ENCODE assay signal across 16 mouse cellular contexts in the genomic region with DNA sequence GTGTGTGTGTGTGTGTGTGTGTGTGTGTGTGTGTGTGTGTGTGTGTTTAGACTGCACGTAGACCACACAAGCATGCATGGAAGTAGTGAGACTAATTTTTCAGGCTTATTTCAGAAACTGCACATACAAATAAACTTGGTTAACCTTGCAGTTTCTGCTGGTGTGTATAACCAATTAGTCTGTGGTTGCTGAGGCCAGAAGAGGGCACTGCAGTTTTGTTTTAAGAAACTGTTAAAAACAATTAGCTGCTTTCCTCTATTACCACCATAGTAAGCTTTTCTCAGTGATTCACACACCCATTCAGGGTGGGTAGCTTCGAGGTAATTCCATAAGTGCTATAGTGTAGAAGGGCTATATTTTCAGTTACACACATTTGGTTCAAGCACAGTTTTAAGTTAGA. TPM values are rescaled to one million over a fixed set of nuclear protein-coding genes. Genes with fewer than 3 reads are reported as not detected.
DNase-seq lines count a peak whose midpoint lies in the region; ATAC-seq and TF ChIP-seq lines count a peak whose summit lies in the region.
"Had no signal": no experiment of that assay in that cellular context is flagged by ENCODE, and none has a peak within 500 bp of the region (broad histone marks: within the 10 kb centered on the region; RNA-seq: fewer than 3 reads in every experiment).

No protein-coding gene starts in this region.

- TF ChIP-seq POLR2A in CH12.LX (IDR thresholded peaks at IDR 0.05; ENCODE audit: low read depth, low read length): no peak
- no peak for TF ChIP-seq POLR2A in brain, embryonic 14.5 days (IDR thresholded peaks at IDR 0.05; ENCODE audit: borderline replicate concordance, extremely low read depth, insufficient read depth, insufficient read length, poor library complexity, severe bottlenecking)

- no peaks in the 10 kb centered on the region for H3K9me3 ChIP-seq in hindbrain, embryonic 16.5 days (ENCODE audit: control insufficient read depth, low read length)
- H3K9me3 ChIP-seq in hindbrain, embryonic 10.5 days: no peaks in the 10 kb centered on the region
- H3K9me3 ChIP-seq in lung, embryonic 14.5 days (ENCODE audit: low read depth, low read length): no peaks in the 10 kb centered on the region
- no peaks in the 10 kb centered on the region for H3K9me3 ChIP-seq in CH12.LX (replicated peaks; ENCODE audit: low read length)
- H3K9me3 ChIP-seq: forebrain, embryonic 10.5 days; kidney, embryonic 15.5 days; midbrain, embryonic 12.5 days had no signal

- no peaks in the 10 kb centered on the region for H3K4me1 ChIP-seq in hindbrain, embryonic 16.5 days (ENCODE audit: control insufficient read depth, insufficient read depth, low read depth, low read length)
- H3K4me1 ChIP-seq in hindbrain, embryonic 10.5 days (replicated peaks): no peaks in the 10 kb centered on the region
- no peaks in the 10 kb centered on the region for H3K4me1 ChIP-seq in lung, embryonic 14.5 days (ENCODE audit: insufficient read depth)
- peaks cover 0 to 7% of the 10 kb centered on the region in 2 experiments; a peak in 1 of 4 replicates for H3K4me1 ChIP-seq in CH12.LX (ENCODE audit: control insufficient read depth in 1 of 2, insufficient read depth in 2 of 2)
- H3K4me1 ChIP-seq: forebrain, embryonic 10.5 days; kidney, embryonic 15.5 days; midbrain, embryonic 12.5 days had no signal

- no peaks in the 10 kb centered on the region for H3K36me3 ChIP-seq in hindbrain, embryonic 16.5 days (ENCODE audit: control insufficient read depth, insufficient read depth, low read length)
- H3K36me3 ChIP-seq in hindbrain, embryonic 10.5 days: peaks cover 24% of the 10 kb centered on the region
- H3K36me3 ChIP-seq in lung, embryonic 14.5 days (ENCODE audit: insufficient read depth): peaks cover 19% of the 10 kb centered on the region
- peaks cover 6 to 40% of the 10 kb centered on the region in 2 experiments for H3K36me3 ChIP-seq in CH12.LX (replicated peaks in 1 of 2; ENCODE audit: control insufficient read depth in 1 of 2, insufficient read depth in 1 of 2, low read length in 1 of 2)

- H3K9ac ChIP-seq in hindbrain, embryonic 16.5 days (ENCODE audit: low read depth, low read length): no peak overlapping the region
- no peak overlapping the region for H3K9ac ChIP-seq in lung, embryonic 14.5 days
- H3K9ac ChIP-seq in CH12.LX (ENCODE audit: insufficient read depth, low read depth): no peak overlapping the region
- H3K9ac ChIP-seq: kidney, embryonic 15.5 days; midbrain, embryonic 12.5 days had no signal

- no peak for TF ChIP-seq EP300 in CH12.LX (IDR thresholded peaks at IDR 0.05; ENCODE audit: low read length)

- peak; percentile 22; the same call in 1 of the 2 replicates for TF ChIP-seq CTCF in lung, embryonic 14.5 days (IDR thresholded peaks at IDR 0.05; ENCODE audit: low read depth)
- TF ChIP-seq CTCF in CH12.LX (conservative IDR thresholded peaks at IDR 0.05 in 1 of 2, IDR thresholded peaks at IDR 0.05 in 1 of 2; ENCODE audit: low read depth in 2 of 2, low read length in 2 of 2): peak in 1 of 2 experiments; percentile 51; a peak in 2 of 4 replicates
- TF ChIP-seq CTCF in brain, embryonic 14.5 days (IDR thresholded peaks at IDR 0.05; ENCODE audit: borderline replicate concordance, extremely low read depth, insufficient read depth, insufficient read length): no peak

- ATAC-seq in hindbrain, embryonic 16.5 days: peak; percentile 38
- no peak for ATAC-seq in lung, embryonic 14.5 days (ENCODE audit: insufficient read depth)

- dilution Hi-C loops in CH12.LX (cut with MboI; ENCODE audit: extremely low pct_ligation_motif_present, extremely low pct_unique_long_range_greater_than_20kb, low sequenced_read_pairs): no loop called here

- no peaks in the 10 kb centered on the region for H3K79me2 ChIP-seq in CH12.LX (replicated peaks; ENCODE audit: control insufficient read depth, extremely low read depth, insufficient read depth, poor library complexity, severe bottlenecking)

- no peak overlapping the region for H3K4me2 ChIP-seq in hindbrain, embryonic 16.5 days (ENCODE audit: low read length)
- no peak overlapping the region for H3K4me2 ChIP-seq in lung, embryonic 14.5 days
- no peak overlapping the region for H3K4me2 ChIP-seq in CH12.LX (ENCODE audit: insufficient read depth, low read depth, poor library complexity, severe bottlenecking)
- H3K4me2 ChIP-seq: kidney, embryonic 15.5 days; midbrain, embryonic 12.5 days had no signal

- H3K27ac ChIP-seq in hindbrain, embryonic 16.5 days (ENCODE audit: low read depth, low read length): no peak overlapping the region
- H3K27ac ChIP-seq in hindbrain, embryonic 10.5 days: no peak overlapping the region
- H3K27ac ChIP-seq in lung, embryonic 14.5 days (ENCODE audit: low read depth): no peak overlapping the region
- no peak overlapping the region for H3K27ac ChIP-seq in CH12.LX (ENCODE audit: insufficient read depth, low read depth)
- H3K27ac ChIP-seq: forebrain, embryonic 10.5 days; kidney, embryonic 15.5 days; midbrain, embryonic 12.5 days had no signal

- in situ Hi-C loops in CH12.LX (cut with MboI; ENCODE audit: low pct_ligation_motif_present, low pct_unique_long_range_greater_than_20kb, low sequenced_read_pairs): no loop called here

- peak; percentile 35 for TF ChIP-seq RAD21 in CH12.LX (IDR thresholded peaks at IDR 0.05; ENCODE audit: low read depth, low read length)

- H3K4me3 ChIP-seq in hindbrain, embryonic 16.5 days (ENCODE audit: low read length): no peak overlapping the region
- no peak overlapping the region for H3K4me3 ChIP-seq in hindbrain, embryonic 10.5 days
- H3K4me3 ChIP-seq in lung, embryonic 14.5 days (ENCODE audit: low read depth, low read length): no peak overlapping the region
- H3K4me3 ChIP-seq in CH12.LX (replicated peaks in 1 of 3; ENCODE audit: low read depth in 2 of 3, low read length in 2 of 3, poor library complexity in 1 of 3): no peak overlapping the region
- H3K4me3 ChIP-seq: forebrain, embryonic 10.5 days; kidney, embryonic 15.5 days; midbrain, embryonic 12.5 days had no signal

- H3K27me3 ChIP-seq in hindbrain, embryonic 16.5 days (replicated peaks; ENCODE audit: control insufficient read depth, insufficient read depth, low read length): no peaks in the 10 kb centered on the region
- H3K27me3 ChIP-seq in hindbrain, embryonic 10.5 days (ENCODE audit: insufficient read depth, poor library complexity, severe bottlenecking): no peaks in the 10 kb centered on the region
- H3K27me3 ChIP-seq in lung, embryonic 14.5 days (ENCODE audit: insufficient read depth, low read length): no peaks in the 10 kb centered on the region
- no peaks in the 10 kb centered on the region for H3K27me3 ChIP-seq in CH12.LX (replicated peaks)
- H3K27me3 ChIP-seq: kidney, embryonic 15.5 days; midbrain, embryonic 12.5 days had no signal

- 99% methylated on average over 2 of the region's 2 CpGs for WGBS in hindbrain, embryonic 16.5 days
- 93% methylated on average over 2 of the region's 2 CpGs for WGBS in hindbrain, embryonic 10.5 days
- WGBS in lung, embryonic 14.5 days: 90% methylated on average over 2 of the region's 2 CpGs

- no peak for DNase-seq in hindbrain, embryonic 10.5 days (ENCODE audit: low spot score)
- DNase-seq in lung, embryonic 14.5 days: peak; percentile 38
- DNase-seq in lung, adult 18-20 months: no peak
- peak; percentile 6 for DNase-seq in CH12.LX (ENCODE audit: extremely low read depth)
- peak; percentile 27 for DNase-seq in brain, embryonic 14.5 days (ENCODE audit: low read depth)
- DNase-seq in ovary, adult 18-20 months (ENCODE audit: low spot score): no peak
- DNase-seq: cerebellum, adult 11 months; lung, postnatal 10 days; right cerebral cortex, postnatal 4 days had no signal

TF ChIP-seq in CH12.LX, 34 proteins besides CTCF, POLR2A, EP300 and RAD21:
- peak; percentile 36 for TF ChIP-seq SMC3 (IDR thresholded peaks at IDR 0.05; ENCODE audit: low read depth, low read length)
- no peak for TF ChIP-seq USF1 (IDR thresholded peaks at IDR 0.05; ENCODE audit: low read depth, low read length)

RNA-seq across cellular contexts. Expression of a gene that starts 23.5 kb away (rescaled TPM):
- polyA plus RNA-seq in hindbrain, embryonic 16.5 days (2015; fragmentation: Nextera tagmentation; extraction: Ambion mirVana): 0.06 and 0.30 TPM in 2 replicates
- polyA plus RNA-seq in hindbrain, embryonic 10.5 days (2016; fragmentation: Nextera tagmentation; extraction: Ambion mirVana): not detected in 2 replicates
- polyA plus RNA-seq in lung, embryonic 14.5 days (2014; fragmentation: Nextera tagmentation; extraction: Ambion mirVana): 0.09 TPM in 1 of 2 replicates, not detected in the other
- total RNA-seq in CH12.LX (2012; rRNA removed): not detected in 2 replicates
- 0.05 TPM in 1 of 2 replicates, not detected in the other for total RNA-seq in CH12.LX (2014; rRNA removed)
- not detected in 2 replicates for polyA plus RNA-seq in CH12.LX (2012; ENCODE audit: insufficient read length, low read depth)
- polyA plus RNA-seq in brain, embryonic 14.5 days (2012; rRNA removed): 0.14 TPM in 2 replicates
- total RNA-seq: left cerebral cortex, postnatal 14 days; liver, adult 2 months had no signal
- polyA plus RNA-seq: forebrain, embryonic 10.5 days; gonadal fat pad, adult 2 months; liver, adult 2 months had no signal

Comparison
In these comparisons a context has a peak if more than half of its experiments do, and no peak if none do; other contexts are left out.
1. DNase-seq: peak in lung, embryonic 14.5 days (single experiment), CH12.LX (single experiment) and brain, embryonic 14.5 days (single experiment); none in hindbrain, embryonic 10.5 days (single experiment), lung, adult 18-20 months (0 of 2) and ovary, adult 18-20 months (single experiment).